Mouse (Mus musculus) heart, postnatal 0 days (tissue): ENCODE results near the gene Gimap3.

Source experiments
- CTCF ChIP-seq: IDR thresholded peaks from 2 replicates; pipeline ENCODE4 v1.5.1; 2016; ENCODE audit warnings: antibody characterized with exemption, control low read depth, low read depth
- EP300 ChIP-seq: IDR thresholded peaks from 2 replicates; pipeline ENCODE4 v1.6.1; 2016; ENCODE audit warnings: antibody characterized with exemption, low read depth

DNA sequence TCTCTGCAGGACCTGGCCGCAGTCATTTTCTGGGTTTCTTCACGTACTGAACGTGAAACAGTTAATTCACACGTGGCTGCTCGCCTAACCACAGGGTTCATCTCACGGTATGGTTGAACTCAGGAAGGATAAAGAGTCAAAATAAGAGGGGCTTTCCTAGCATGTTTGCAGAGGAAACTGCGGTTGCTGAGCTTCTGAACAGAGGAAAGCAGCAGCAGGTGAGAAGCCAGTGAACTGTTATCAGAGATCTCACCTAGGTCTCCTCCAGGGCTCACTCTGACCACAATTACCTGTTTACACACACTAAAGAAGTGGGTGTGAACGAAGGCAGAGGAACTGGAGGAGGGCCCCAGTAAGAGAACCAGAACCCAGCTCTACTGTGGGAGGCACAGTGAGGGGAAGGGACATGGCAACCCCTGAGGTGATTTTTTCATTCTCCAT, 37.8 kb downstream of the Gimap3 start:
- no peak for TF ChIP-seq CTCF
- TF ChIP-seq EP300: no peak
